Mouse (Mus musculus) liver, embryonic 14.5 days (tissue): ENCODE results near the gene Olfr1368.

Source experiments
- CTCF ChIP-seq: IDR thresholded peaks from 2 replicates; pipeline ENCODE4 v1.5.1; 2016; ENCODE audit warnings: antibody characterized with exemption, low read depth, control low read depth
- EP300 ChIP-seq: IDR thresholded peaks from 2 replicates; pipeline ENCODE4 v1.6.1; 2016; ENCODE audit warnings: antibody characterized with exemption, low read depth

DNA sequence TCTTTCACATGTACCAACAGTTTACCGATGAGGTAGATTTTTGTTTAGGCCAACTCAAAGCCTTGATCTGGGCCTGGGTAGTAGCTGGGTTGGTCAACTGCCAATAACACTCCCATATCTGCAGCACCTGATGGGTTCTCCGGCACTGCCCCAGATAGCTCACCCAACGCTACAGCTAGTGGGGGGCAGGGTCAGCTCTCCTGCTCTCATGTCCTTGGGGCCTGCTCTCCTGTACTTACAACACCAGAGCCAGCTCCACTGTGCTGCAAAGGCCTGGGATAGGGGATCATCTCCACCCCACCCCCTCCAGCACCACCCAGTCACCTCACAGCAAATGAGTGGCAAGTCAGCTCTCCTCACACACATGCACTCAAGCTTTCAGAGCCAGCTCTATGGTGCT lies 35.9 kb downstream of the Olfr1368 start:
- no peak for TF ChIP-seq CTCF
- no peak for TF ChIP-seq EP300
